Mouse (Mus musculus) liver, embryonic 12.5 days (tissue): ENCODE measurements around the gene Bace1. TPM values are rescaled to one million over a fixed set of nuclear protein-coding genes. Genes with fewer than 3 reads are reported as not detected.
"Not testable (repeated sequence)": the region's sequence is repeated elsewhere in the genome, so short reads cannot be mapped to it uniquely, and the experiment has no call there.

Source experiments
- ATAC-seq: fragments of 200-750 bp; cut with Nextera tagmentation; 2 replicates; pipeline ENCODE4 v1.8.0; 2017; ENCODE audit warnings: moderate number of reproducible peaks, mild to moderate bottlenecking, moderate library complexity
- H3K27ac ChIP-seq: fragments of 300-500 bp; sonication (generic); 2 replicates; pipeline ENCODE4 v1.5.1; 2016; ENCODE audit warnings: mild to moderate bottlenecking
- H3K27me3 ChIP-seq: fragments of 300-500 bp; sonication (generic); replicated peaks from 2 replicates; pipeline ENCODE4 v1.6.1; 2016; ENCODE audit warnings: mild to moderate bottlenecking, moderate library complexity
- H3K36me3 ChIP-seq: fragments of 300-500 bp; sonication (generic); 2 replicates; pipeline ENCODE4 v1.6.1; 2016; ENCODE audit warnings: mild to moderate bottlenecking, moderate library complexity
- H3K4me1 ChIP-seq: fragments of 300-500 bp; sonication (generic); 2 replicates; pipeline ENCODE4 v1.6.1; 2016
- H3K4me2 ChIP-seq: fragments of 300-500 bp; sonication (generic); 2 replicates; pipeline ENCODE4 v1.6.1; 2016; ENCODE audit warnings: mild to moderate bottlenecking, moderate library complexity
- H3K4me3 ChIP-seq: fragments of 300-500 bp; sonication (generic); 2 replicates; pipeline ENCODE4 v1.5.1; 2016; ENCODE audit warnings: mild to moderate bottlenecking, moderate library complexity
- H3K9ac ChIP-seq: fragments of 300-500 bp; sonication (generic); 2 replicates; pipeline ENCODE4 v1.6.1; 2016; ENCODE audit warnings: mild to moderate bottlenecking, moderate library complexity
- H3K9me3 ChIP-seq: fragments of 300-500 bp; sonication (generic); replicated peaks from 2 replicates; pipeline ENCODE4 v1.6.1; 2016; ENCODE audit warnings: mild to moderate bottlenecking, moderate library complexity
- WGBS: fragments of 180-500 bp; shearing (Covaris S2); methylation state at CpG from one replicate; pipeline ENCODE4 v1.1.7; 2016; ENCODE audit not compliant: insufficient replicate concordance; 5-methylcytosine and 5-hydroxymethylcytosine counted together
- polyA plus RNA-seq: library from polyadenylated mRNA; unstranded; fragments of >200 nt; fragmentation: Nextera tagmentation; extraction: Ambion mirVana; gene quantifications from 2 replicates; pipeline ENCODE4 v1.2.1, GENCODE M21; 2016

Bace1 gene
- polyA plus RNA-seq, 1 experiment from 2014 or later = 9.0 TPM

GRCm38 (mm10) chr9:45839139-45839981 lies 980 bp downstream of the Bace1 start:
- no peak overlapping the region for H3K27ac ChIP-seq
- ATAC-seq = peak; percentile 40
- WGBS = 11% methylated on average over 17 of the region's 17 CpGs

GRCm38 (mm10) chr9:45839982-45840300 lies 1.6 kb downstream of the Bace1 start:
- Histone ChIP-seq H3K9me3 (no peaks in the 10 kb centered on the region), H3K4me3 (peak overlapping the region; percentile 64), H3K36me3 (no peaks in the 10 kb centered on the region), H3K9ac (no peak overlapping the region), H3K27ac (no peak overlapping the region), H3K27me3 (peaks cover 30% of the 10 kb centered on the region), H3K4me1 (peaks cover 34% of the 10 kb centered on the region), H3K4me2 (peak overlapping the region; percentile 76)
- WGBS = 59% methylated on average over 7 of the region's 7 CpGs
- ATAC-seq = peak; percentile 40; the same call in 1 of the 2 replicates

More at GRCm38 (mm10) chr9:45839139-45839981, 980 bp downstream of the Bace1 start:
- Histone ChIP-seq H3K4me2 (peak overlapping the region; percentile 76), H3K4me1 (peaks cover 34% of the 10 kb centered on the region), H3K36me3 (no peaks in the 10 kb centered on the region), H3K4me3 (peak overlapping the region; percentile 64), H3K9me3 (no peaks in the 10 kb centered on the region), H3K9ac (peak overlapping the region; percentile 61), H3K27me3 (peaks cover 30% of the 10 kb centered on the region)

GRCm38 (mm10) chr9:45840331-45840730 lies 2.0 kb downstream of the Bace1 start:
- ATAC-seq = peak; percentile 7; the same call in 1 of the 2 replicates
- peak overlapping the region; percentile 64; the same call in 1 of the 2 replicates for H3K4me3 ChIP-seq
- no peaks in the 10 kb centered on the region for H3K9me3 ChIP-seq
- H3K4me1 ChIP-seq = peaks cover 34% of the 10 kb centered on the region
- no peak overlapping the region for H3K9ac ChIP-seq
- no peaks in the 10 kb centered on the region for H3K36me3 ChIP-seq
- no peak overlapping the region for H3K27ac ChIP-seq
- H3K4me2 ChIP-seq = peak overlapping the region; percentile 76
- 60% methylated on average over 5 of the region's 5 CpGs for WGBS
- peaks cover 30% of the 10 kb centered on the region for H3K27me3 ChIP-seq

GRCm38 (mm10) chr9:45841458-45841857 lies 3.1 kb downstream of the Bace1 start:
- no peak overlapping the region for H3K27ac ChIP-seq
- ATAC-seq = no peak
- 74% methylated on average over 6 of the region's 6 CpGs for WGBS

GRCm38 (mm10) chr9:45843007-45843406 lies 4.6 kb downstream of the Bace1 start:
- Histone ChIP-seq H3K9ac (no peak overlapping the region), H3K4me3 (no peak overlapping the region), H3K27me3 (peaks cover 23% of the 10 kb centered on the region), H3K4me2 (no peak overlapping the region), H3K36me3 (no peaks in the 10 kb centered on the region), H3K9me3 (no peaks in the 10 kb centered on the region), H3K4me1 (peaks cover 38% of the 10 kb centered on the region), H3K27ac (no peak overlapping the region)
- no peak for ATAC-seq
- WGBS = 68% methylated on average over 5 of the region's 5 CpGs

More at GRCm38 (mm10) chr9:45841458-45841857, 3.1 kb downstream of the Bace1 start:
- Histone ChIP-seq H3K4me1 (peaks cover 34% of the 10 kb centered on the region), H3K27me3 (peaks cover 30% of the 10 kb centered on the region), H3K36me3 (no peaks in the 10 kb centered on the region), H3K4me3 (no peak overlapping the region), H3K9ac (no peak overlapping the region), H3K9me3 (no peaks in the 10 kb centered on the region), H3K4me2 (0 out of 2 replicates have a peak overlapping the region, but pooled peaks have one; percentile 3)

- 87% methylated on average over 1 of the region's 1 CpGs for WGBS
- peaks cover 37% of the 10 kb centered on the region for H3K4me1 ChIP-seq
- peaks cover 15% of the 10 kb centered on the region for H3K27me3 ChIP-seq
- H3K4me3 ChIP-seq = no peak overlapping the region
- no peak overlapping the region for H3K27ac ChIP-seq
- H3K4me2 ChIP-seq = no peak overlapping the region
- no peaks in the 10 kb centered on the region for H3K9me3 ChIP-seq
- ATAC-seq = no peak
- H3K36me3 ChIP-seq = no peaks in the 10 kb centered on the region
- no peak overlapping the region for H3K9ac ChIP-seq
These were observed 5.4 kb downstream of the Bace1 start for GRCm38 (mm10) chr9:45843780-45844179.

GRCm38 (mm10) chr9:45845541-45845940 lies 7.2 kb downstream of the Bace1 start:
- Histone ChIP-seq H3K4me2 (no peak overlapping the region), H3K4me1 (peaks cover 33% of the 10 kb centered on the region), H3K27ac (no peak overlapping the region), H3K27me3 (no peaks in the 10 kb centered on the region), H3K9me3 (no peaks in the 10 kb centered on the region), H3K9ac (no peak overlapping the region), H3K36me3 (no peaks in the 10 kb centered on the region), H3K4me3 (no peak overlapping the region)
- ATAC-seq = no peak
- 76% methylated on average over 3 of the region's 3 CpGs for WGBS

- WGBS = 39% methylated on average over 2 of the region's 2 CpGs
- not testable (repeated sequence) for H3K36me3 ChIP-seq, H3K9me3 ChIP-seq, H3K9ac ChIP-seq, H3K27me3 ChIP-seq, ATAC-seq, H3K4me2 ChIP-seq, H3K27ac ChIP-seq, H3K4me3 ChIP-seq
- H3K4me1 ChIP-seq = peaks cover 28% of the 10 kb centered on the region
These were observed 7.8 kb downstream of the Bace1 start for GRCm38 (mm10) chr9:45846176-45846575.

- H3K27me3 ChIP-seq = no peaks in the 10 kb centered on the region
- H3K27ac ChIP-seq = no peak overlapping the region
- no peak overlapping the region for H3K9ac ChIP-seq
- no peak overlapping the region for H3K4me3 ChIP-seq
- 40% methylated on average over 5 of the region's 5 CpGs for WGBS
- ATAC-seq = no peak
- H3K36me3 ChIP-seq = no peaks in the 10 kb centered on the region
- peaks cover 24% of the 10 kb centered on the region for H3K4me1 ChIP-seq
- no peaks in the 10 kb centered on the region for H3K9me3 ChIP-seq
- H3K4me2 ChIP-seq = no peak overlapping the region
These were observed 8.6 kb downstream of the Bace1 start for GRCm38 (mm10) chr9:45846891-45847460.

GRCm38 (mm10) chr9:45849528-45850408 lies 11.4 kb downstream of the Bace1 start:
- H3K9me3 ChIP-seq = no peaks in the 10 kb centered on the region
- WGBS = 52% methylated on average over 9 of the region's 9 CpGs
- H3K27ac ChIP-seq = peak overlapping the region; percentile 63
- peaks cover 5% of the 10 kb centered on the region; the same call in 1 of the 2 replicates for H3K36me3 ChIP-seq
- no peak overlapping the region for H3K9ac ChIP-seq
- H3K4me3 ChIP-seq = no peak overlapping the region
- ATAC-seq = no peak
- no peaks in the 10 kb centered on the region for H3K27me3 ChIP-seq
- H3K4me1 ChIP-seq = peaks cover 27% of the 10 kb centered on the region
- no peak overlapping the region for H3K4me2 ChIP-seq

- H3K36me3 ChIP-seq = peaks cover 12% of the 10 kb centered on the region; the same call in 1 of the 2 replicates
- ATAC-seq = peak; percentile 46; the same call in 1 of the 2 replicates
- no peak overlapping the region for H3K9ac ChIP-seq
- H3K4me2 ChIP-seq = 0 out of 2 replicates have a peak overlapping the region, but pooled peaks have one; percentile 2
- H3K4me3 ChIP-seq = no peak overlapping the region
- WGBS = 68% methylated on average over 8 of the region's 8 CpGs
- H3K27me3 ChIP-seq = no peaks in the 10 kb centered on the region
- no peaks in the 10 kb centered on the region for H3K9me3 ChIP-seq
- H3K27ac ChIP-seq = peak overlapping the region; percentile 63
- H3K4me1 ChIP-seq = peaks cover 27% of the 10 kb centered on the region
These were observed 12.3 kb downstream of the Bace1 start for GRCm38 (mm10) chr9:45850528-45851155.
